Mouse (Mus musculus) midbrain, embryonic 12.5 days (tissue): ENCODE measurements around the gene Igdcc3. TPM values are rescaled to one million over a fixed set of nuclear protein-coding genes. Genes with fewer than 3 reads are reported as not detected.
"Not testable (repeated sequence)": the region's sequence is repeated elsewhere in the genome, so short reads cannot be mapped to it uniquely, and the experiment has no call there.

Experiments
- ATAC-seq: fragments of 200-750 bp; cut with Nextera tagmentation; 2 replicates; pipeline ENCODE4 v1.8.0; 2017; ENCODE audit warnings: low read depth, moderate TSS enrichment, moderate library complexity; ENCODE audit not compliant: low FRiP score
- H3K27ac ChIP-seq: fragments of 300-500 bp; sonication (generic); replicated peaks from 2 replicates; pipeline ENCODE4 v1.5.1; 2016; ENCODE audit warnings: mild to moderate bottlenecking
- H3K27me3 ChIP-seq: fragments of 300-500 bp; sonication (generic); 2 replicates; pipeline ENCODE4 v1.6.1; 2016; ENCODE audit warnings: mild to moderate bottlenecking
- H3K36me3 ChIP-seq: fragments of 300-500 bp; sonication (generic); 2 replicates; pipeline ENCODE4 v1.6.1; 2016
- H3K4me1 ChIP-seq: fragments of 300-500 bp; sonication (generic); 2 replicates; pipeline ENCODE4 v1.6.1; 2016
- H3K4me2 ChIP-seq: fragments of 300-500 bp; sonication (generic); replicated peaks from 2 replicates; pipeline ENCODE4 v1.6.1; 2016; ENCODE audit warnings: mild to moderate bottlenecking, moderate library complexity
- H3K4me3 ChIP-seq: fragments of 300-500 bp; sonication (generic); 2 replicates; pipeline ENCODE4 v1.5.1; 2016; ENCODE audit warnings: mild to moderate bottlenecking
- H3K9ac ChIP-seq: fragments of 300-500 bp; sonication (generic); replicated peaks from 2 replicates; pipeline ENCODE4 v1.6.1; 2016; ENCODE audit warnings: mild to moderate bottlenecking, moderate library complexity
- H3K9me3 ChIP-seq: fragments of 300-500 bp; sonication (generic); 2 replicates; pipeline ENCODE4 v1.6.1; 2016; ENCODE audit warnings: mild to moderate bottlenecking
- WGBS: fragments of 180-500 bp; shearing (Covaris S2); methylation state at CpG from one replicate; pipeline ENCODE4 v1.1.7; 2016; 5-methylcytosine and 5-hydroxymethylcytosine counted together
- polyA plus RNA-seq: library from polyadenylated mRNA; unstranded; fragments of >200 nt; fragmentation: Nextera tagmentation; extraction: Ambion mirVana; gene quantifications from 2 replicates; pipeline ENCODE4 v1.2.1, GENCODE M21; 2016

Igdcc3 gene
- polyA plus RNA-seq, 1 experiment from 2014 or later = 62.1 TPM

DNA sequence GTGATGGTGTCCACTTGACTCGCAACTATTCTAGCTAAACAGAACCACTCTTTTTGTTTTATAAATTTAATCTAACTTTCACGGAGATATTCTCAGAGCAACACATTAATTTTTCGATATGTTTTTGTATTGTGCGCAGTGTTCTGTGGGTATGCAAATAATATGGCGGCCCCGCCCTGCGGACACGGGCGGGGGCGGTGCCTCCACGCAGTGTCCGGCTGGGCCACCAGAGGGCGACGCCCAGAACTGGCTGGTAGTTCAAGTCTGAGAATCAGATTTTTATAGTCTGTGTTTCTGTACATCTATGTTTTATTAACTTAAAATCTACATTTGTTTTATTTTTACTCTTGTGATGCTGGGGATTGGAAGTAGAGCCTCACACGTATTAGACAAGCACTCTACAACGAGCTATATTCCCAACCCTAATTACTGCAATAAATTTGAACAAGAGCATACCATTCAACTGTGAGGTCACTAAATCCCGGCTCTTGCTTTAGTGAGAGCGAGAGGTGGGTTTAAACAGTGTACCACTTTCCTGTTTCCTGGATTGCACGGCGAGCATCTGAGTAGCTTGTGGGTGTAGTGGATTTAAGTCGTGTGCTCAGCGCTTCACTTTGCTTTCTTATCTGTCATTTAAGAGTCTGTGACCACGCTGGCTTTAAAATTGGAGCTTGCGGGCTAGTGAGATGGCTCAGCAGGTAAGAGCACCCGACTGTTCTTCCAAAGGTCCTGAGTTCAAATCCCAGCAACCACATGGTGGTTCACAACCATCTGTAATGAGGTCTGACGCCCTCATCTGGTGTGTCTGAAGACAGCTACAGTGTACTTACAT is 56.0 kb downstream of the Igdcc3 start:
- peak; percentile 69 for ATAC-seq
- H3K36me3 ChIP-seq = no peaks in the 10 kb centered on the region
- 0 out of 2 replicates have a peak overlapping the region, but pooled peaks have one; percentile 41 for H3K9ac ChIP-seq
- 21% methylated on average over 26 of the region's 26 CpGs for WGBS
- peak overlapping the region; percentile 77 for H3K27ac ChIP-seq
- no peaks in the 10 kb centered on the region for H3K27me3 ChIP-seq
- H3K4me2 ChIP-seq = peak overlapping the region; percentile 38
- peaks cover 30% of the 10 kb centered on the region for H3K4me1 ChIP-seq
- H3K4me3 ChIP-seq = peak overlapping the region; percentile 13; the same call in 1 of the 2 replicates
- no peaks in the 10 kb centered on the region for H3K9me3 ChIP-seq

DNA sequence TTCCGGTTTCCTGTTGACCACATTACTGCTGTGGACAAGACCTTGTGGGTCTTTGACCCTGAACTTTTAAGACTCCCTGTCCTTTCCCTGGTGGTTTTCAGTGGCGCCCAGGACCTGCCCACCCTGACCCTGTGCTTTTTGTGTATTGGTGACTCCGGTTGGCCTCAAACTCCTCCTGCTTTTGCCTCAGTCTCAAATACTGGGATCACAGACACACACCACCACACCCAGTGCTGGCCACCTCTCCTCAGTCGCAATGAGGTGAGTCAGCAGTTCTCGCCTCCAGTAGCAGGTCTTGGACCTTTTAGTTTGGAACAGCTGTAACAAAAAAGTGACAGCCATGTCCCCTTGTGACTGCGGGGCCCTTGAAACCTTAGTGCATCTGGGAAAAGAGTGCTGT is 56.8 kb downstream of the Igdcc3 start:
- no peak overlapping the region for H3K4me2 ChIP-seq
- H3K27ac ChIP-seq = no peak overlapping the region
- 85% methylated on average over 6 of the region's 6 CpGs for WGBS
- no peaks in the 10 kb centered on the region for H3K27me3 ChIP-seq
- no peak overlapping the region for H3K9ac ChIP-seq
- H3K4me3 ChIP-seq = no peak overlapping the region
- H3K9me3 ChIP-seq = no peaks in the 10 kb centered on the region
- no peak for ATAC-seq
- H3K36me3 ChIP-seq = no peaks in the 10 kb centered on the region
- peaks cover 26% of the 10 kb centered on the region for H3K4me1 ChIP-seq

DNA sequence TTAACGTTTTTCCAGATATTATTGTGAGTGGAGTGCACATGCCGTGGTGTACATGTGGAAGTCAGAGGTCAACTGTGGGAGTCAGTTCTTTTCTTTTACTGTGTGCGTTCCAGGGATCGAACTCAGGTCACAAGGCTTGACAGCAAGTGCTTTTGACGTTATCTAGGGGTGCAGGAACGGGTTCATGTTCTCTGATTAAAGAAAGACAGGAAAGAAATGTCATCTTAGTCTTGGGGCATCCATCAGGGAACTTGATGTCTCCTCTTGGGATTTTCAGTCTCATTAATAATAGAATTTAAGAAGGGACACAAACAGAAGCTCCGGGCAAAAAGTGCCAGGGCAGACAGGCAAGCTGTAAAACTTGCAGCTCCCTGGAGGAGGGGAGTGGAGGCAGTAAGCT is 58.7 kb downstream of the Igdcc3 start:
- Histone ChIP-seq H3K27ac (peak overlapping the region; percentile 54; the same call in 1 of the 2 replicates), H3K9me3 (no peaks in the 10 kb centered on the region), H3K4me1 (peaks cover 21% of the 10 kb centered on the region), H3K27me3 (no peaks in the 10 kb centered on the region), H3K9ac (peak overlapping the region; percentile 24; the same call in 1 of the 2 replicates), H3K4me2 (no peak overlapping the region), H3K4me3 (no peak overlapping the region), H3K36me3 (no peaks in the 10 kb centered on the region)
- ATAC-seq = no peak
- 67% methylated on average over 7 of the region's 7 CpGs for WGBS

DNA sequence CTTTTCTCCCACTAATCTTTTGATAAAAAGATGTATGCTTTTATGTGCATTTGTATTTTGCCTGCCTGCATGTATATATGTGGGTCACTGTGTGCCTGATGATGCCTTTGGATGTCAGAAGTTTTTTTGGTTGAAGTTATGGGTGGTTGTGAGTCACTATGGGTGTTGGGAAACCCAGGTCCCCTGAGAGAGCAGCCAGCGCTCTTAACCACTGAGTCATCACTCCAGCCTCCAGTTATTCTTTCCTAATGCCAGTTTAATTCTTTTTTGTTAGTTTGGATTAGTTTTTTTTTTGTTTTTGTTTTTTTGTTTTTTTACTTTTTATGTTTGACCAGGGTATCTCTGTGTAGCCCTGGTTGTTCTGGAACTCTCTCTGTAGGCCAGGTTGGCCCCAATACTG is 59.6 kb downstream of the Igdcc3 start:
- ATAC-seq = no peak
- Histone ChIP-seq H3K9ac (no peak overlapping the region), H3K9me3 (no peaks in the 10 kb centered on the region), H3K4me3 (no peak overlapping the region), H3K27ac (peak overlapping the region; percentile 68; the same call in 1 of the 2 replicates), H3K4me2 (no peak overlapping the region), H3K4me1 (peaks cover 16% of the 10 kb centered on the region), H3K27me3 (no peaks in the 10 kb centered on the region), H3K36me3 (no peaks in the 10 kb centered on the region)
- WGBS = 81% methylated on average over 1 of the region's 1 CpGs

DNA sequence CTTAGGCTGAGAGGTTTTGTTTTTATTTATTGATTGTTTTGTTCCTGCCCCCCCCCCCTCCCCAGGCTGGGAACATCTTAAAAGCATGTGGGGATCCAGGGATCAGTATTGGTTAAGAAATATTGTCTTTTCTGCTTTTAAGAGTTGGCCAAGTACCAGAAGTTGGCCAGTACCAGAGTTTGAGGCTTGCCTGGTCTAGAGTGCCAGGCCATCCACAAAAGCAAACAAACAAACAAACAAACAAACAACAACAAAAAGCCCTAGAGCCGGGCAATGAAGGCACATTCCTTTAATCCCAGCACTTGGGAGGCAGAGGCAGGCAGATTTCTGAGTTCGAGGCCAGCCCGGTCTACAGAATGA is 60.0 kb downstream of the Igdcc3 start:
- H3K36me3 ChIP-seq = no peaks in the 10 kb centered on the region
- H3K4me2 ChIP-seq = no peak overlapping the region
- H3K9ac ChIP-seq = no peak overlapping the region
- H3K27ac ChIP-seq = peak overlapping the region; percentile 68
- H3K4me3 ChIP-seq = no peak overlapping the region
- 48% methylated on average over 3 of the region's 3 CpGs for WGBS
- no peaks in the 10 kb centered on the region for H3K27me3 ChIP-seq
- no peaks in the 10 kb centered on the region for H3K9me3 ChIP-seq
- no peak for ATAC-seq
- H3K4me1 ChIP-seq = peaks cover 12% of the 10 kb centered on the region; the same call in 1 of the 2 replicates

DNA sequence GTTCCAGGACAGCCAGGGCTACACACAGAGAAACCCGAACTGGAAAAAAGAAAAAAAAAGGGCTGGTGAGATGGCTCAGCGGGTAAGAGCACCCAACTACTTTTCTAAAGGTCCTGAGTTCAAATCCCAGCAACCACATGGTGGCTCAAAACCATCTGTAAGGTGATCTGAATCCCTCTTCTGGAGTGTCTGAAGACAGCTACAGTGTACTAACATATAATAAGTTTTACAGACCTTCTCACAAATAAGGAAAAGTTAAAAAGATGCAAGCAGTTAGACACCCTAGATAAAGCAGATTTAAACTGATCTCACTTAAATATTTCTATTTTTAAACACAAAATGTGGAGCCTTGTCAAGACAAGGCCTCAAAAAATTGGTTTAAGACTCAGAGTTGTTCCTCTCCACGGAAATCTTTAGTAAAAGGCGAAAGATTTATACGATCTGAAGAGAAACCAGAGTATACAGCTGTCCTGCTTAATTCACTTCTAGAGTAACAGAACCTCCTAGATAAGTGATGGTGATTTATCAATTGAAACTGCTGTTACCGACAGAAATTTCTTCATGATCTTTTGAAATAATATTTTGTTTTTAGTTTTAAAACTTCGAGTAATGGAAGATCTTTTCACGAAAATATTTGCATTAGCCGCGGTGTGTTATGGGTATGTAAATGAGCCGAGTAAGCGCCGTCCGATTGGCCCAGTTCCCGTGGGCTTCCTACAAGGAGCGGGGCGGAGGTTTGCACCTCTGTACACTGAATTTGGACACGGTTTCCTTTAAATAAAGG is 60.6 kb downstream of the Igdcc3 start:
- H3K36me3 ChIP-seq = no peaks in the 10 kb centered on the region
- no peaks in the 10 kb centered on the region for H3K9me3 ChIP-seq
- peak overlapping the region; percentile 68 for H3K27ac ChIP-seq
- ATAC-seq = peak; percentile 85
- H3K4me2 ChIP-seq = peak overlapping the region; percentile 56
- H3K4me3 ChIP-seq = peak overlapping the region; percentile 40
- WGBS = under 1% methylated on average over 18 of the region's 18 CpGs
- no peaks in the 10 kb centered on the region for H3K27me3 ChIP-seq
- peak overlapping the region; percentile 48 for H3K9ac ChIP-seq
- H3K4me1 ChIP-seq = 0 out of 2 replicates have a peak, but pooled peaks cover 8% of the 10 kb centered on the region

DNA sequence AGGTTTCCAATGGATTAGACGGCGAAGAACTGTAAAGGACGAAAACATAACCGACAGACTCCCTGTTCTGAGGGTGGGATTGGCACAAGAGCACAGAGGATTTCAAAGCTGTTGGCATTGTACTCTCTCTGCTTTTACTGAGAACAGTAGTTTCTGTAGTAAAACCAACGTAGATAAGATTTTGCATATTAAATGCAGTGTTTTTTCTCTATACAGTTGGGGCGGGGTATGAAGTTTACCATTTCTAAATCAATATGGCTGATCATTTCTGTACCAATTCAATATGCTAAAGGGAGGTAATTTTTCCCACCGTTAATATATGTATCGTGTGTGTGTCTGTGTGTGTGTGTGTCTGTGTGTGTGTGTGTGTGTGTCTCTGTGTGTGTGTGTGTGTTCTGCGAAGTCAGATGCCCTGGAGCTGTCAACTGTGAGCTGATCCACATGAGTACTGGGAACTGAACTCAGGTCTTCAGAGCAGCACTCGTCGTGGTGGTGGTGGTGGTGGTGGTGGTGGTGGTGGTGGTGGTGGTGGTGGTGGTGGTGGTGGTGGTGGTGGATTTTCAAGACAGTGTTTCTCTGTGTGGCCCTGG is 61.3 kb downstream of the Igdcc3 start:
- H3K4me1 ChIP-seq = 0 out of 2 replicates have a peak, but pooled peaks cover 8% of the 10 kb centered on the region
- H3K4me2 ChIP-seq = peak overlapping the region; percentile 56
- 24% methylated on average over 9 of the region's 11 CpGs for WGBS
- ATAC-seq = peak; percentile 41; the same call in 1 of the 2 replicates
- H3K9ac ChIP-seq = peak overlapping the region; percentile 48
- peak overlapping the region; percentile 68 for H3K27ac ChIP-seq
- no peaks in the 10 kb centered on the region for H3K9me3 ChIP-seq
- no peaks in the 10 kb centered on the region for H3K27me3 ChIP-seq
- H3K36me3 ChIP-seq = no peaks in the 10 kb centered on the region
- H3K4me3 ChIP-seq = peak overlapping the region; percentile 40

DNA sequence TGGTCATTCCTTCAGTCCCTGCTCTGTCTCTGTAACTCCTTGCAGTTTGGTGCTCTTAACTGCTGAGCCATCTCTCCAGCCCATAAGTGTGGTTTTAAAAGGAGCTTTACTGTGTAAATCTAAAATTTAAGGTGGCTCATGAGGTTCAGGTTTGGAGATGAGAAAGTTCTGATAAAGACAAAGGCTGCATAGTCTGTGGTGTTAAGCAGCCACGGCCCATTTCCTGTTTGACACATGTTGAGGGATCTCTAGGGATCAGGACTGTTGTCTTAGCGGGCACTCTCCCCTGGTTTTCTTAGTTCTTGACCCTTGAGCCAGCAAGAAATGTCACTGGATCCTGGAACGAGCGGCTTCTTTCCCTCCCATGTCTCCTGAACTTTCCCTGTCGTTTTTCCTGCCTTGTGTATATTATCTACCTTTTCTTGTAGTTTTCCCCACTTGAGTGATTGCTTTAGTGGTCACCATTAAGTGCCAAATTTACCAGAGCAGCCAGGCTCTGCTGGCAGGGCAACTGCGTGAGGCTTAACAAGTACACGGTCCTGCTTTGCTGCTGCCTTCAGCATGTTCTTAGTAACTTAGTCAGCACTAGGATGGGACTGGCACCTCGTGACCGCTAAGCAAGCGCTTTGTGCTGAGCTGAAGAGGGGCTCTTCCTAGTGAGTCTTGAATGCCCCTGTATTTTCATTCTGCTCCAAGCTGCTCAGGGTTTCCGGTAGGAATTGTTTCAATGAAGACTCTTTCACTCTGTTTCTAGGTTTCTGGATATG is 64.2 kb downstream of the Igdcc3 start:
- no peak for ATAC-seq
- no peak overlapping the region for H3K4me3 ChIP-seq
- no peaks in the 10 kb centered on the region for H3K36me3 ChIP-seq
- WGBS = 73% methylated on average over 11 of the region's 11 CpGs
- H3K4me1 ChIP-seq = 0 out of 2 replicates have a peak, but pooled peaks cover 3% of the 10 kb centered on the region
- H3K4me2 ChIP-seq = no peak overlapping the region
- no peaks in the 10 kb centered on the region for H3K9me3 ChIP-seq
- H3K27ac ChIP-seq = no peak overlapping the region
- H3K27me3 ChIP-seq = no peaks in the 10 kb centered on the region
- no peak overlapping the region for H3K9ac ChIP-seq

GRCm38 (mm10) chr9:65207041-65207815 is 66.2 kb downstream of the Igdcc3 start:
- not testable (repeated sequence) for H3K4me3 ChIP-seq, H3K36me3 ChIP-seq, H3K9ac ChIP-seq, H3K9me3 ChIP-seq, H3K27ac ChIP-seq, H3K4me2 ChIP-seq, ATAC-seq, H3K4me1 ChIP-seq, H3K27me3 ChIP-seq
- WGBS = 92% methylated on average over 9 of the region's 9 CpGs

DNA sequence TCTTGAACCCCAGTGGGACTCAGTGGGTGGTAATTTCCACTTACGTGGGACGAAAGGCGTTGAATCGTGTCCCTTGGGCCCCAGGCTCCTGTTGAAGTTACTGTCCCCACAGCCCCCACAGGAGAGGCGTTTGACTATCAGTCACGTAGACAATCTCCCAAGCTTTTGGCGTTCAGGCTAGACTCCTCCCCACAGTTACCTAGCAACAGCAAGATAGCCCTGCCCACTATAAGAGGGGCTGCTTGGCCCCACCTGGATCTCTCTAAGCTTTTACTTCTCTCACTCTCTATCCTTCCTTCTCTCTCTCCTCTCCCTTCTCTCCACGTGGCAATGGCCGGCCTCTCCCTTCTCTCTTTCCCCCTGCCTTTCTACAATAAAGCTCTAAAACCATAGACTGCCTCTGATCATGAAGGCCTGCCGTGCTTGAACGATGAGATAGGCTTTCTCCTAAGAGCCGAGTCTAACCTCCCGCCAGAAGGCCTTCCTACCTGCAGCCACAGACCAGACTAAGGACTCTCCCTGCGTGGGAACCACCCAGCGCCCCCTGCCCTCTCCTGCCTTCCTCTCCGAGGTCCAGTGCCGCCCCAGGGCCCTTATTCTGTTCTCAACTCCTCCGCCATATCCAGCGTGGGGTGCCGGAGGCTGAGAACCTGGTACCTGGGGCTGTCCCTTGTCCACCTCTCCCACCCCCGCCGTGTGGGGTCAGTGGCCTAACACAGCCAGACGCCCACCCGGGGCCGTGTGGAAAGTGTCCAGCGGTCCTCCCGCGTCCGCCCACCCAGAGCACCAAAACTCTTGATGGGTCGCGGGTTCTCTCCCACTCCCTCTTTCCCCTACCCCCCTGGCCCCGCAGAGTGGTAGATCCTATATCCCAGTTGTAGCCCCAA is 67.5 kb downstream of the Igdcc3 start:
- Histone ChIP-seq H3K27me3 (no peaks in the 10 kb centered on the region), H3K4me1 (no peaks in the 10 kb centered on the region), H3K9me3 (no peaks in the 10 kb centered on the region), H3K9ac (no peak overlapping the region), H3K4me3 (no peak overlapping the region), H3K27ac (no peak overlapping the region), H3K4me2 (no peak overlapping the region), H3K36me3 (no peaks in the 10 kb centered on the region)
- 93% methylated on average over 32 of the region's 32 CpGs for WGBS
- no peak for ATAC-seq
